Mouse (Mus musculus): Measurements from ENCODE around the gene Ypel3. TPM values are rescaled to one million over a fixed set of nuclear protein-coding genes. Genes with fewer than 3 reads are reported as not detected.
A peak's percentile ranks its signal among the peaks of the same experiment; 100 is the strongest.

Ypel3 gene
- polyA plus RNA-seq, 1 experiment from 2014 or later = 148 TPM

DNA sequence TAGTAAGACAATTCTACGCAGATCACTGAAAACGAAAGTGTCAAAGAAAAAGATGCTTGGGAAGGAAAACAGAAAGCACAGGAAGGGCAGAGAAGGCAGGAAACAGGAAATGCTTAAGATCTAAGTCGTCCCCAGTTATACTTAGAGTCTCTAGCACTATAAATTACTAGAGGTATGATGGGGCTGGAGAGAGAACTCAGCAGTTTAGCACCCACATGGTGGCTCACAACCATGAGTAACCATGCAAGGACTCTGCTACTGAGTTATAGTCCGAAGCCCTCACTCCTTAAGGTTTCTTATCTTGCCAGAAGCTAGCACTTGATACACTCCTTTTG lies 17.5 kb downstream of the Ypel3 start:
- ATAC-seq (ENCODE audit: insufficient number of reproducible peaks, low FRiP score, low TSS enrichment, low read depth) = no peak
- no peaks in the 10 kb centered on the region for H3K27me3 ChIP-seq
- H3K4me1 ChIP-seq = peaks cover 44% of the 10 kb centered on the region
- peaks cover 51% of the 10 kb centered on the region for H3K36me3 ChIP-seq
- WGBS = 78% methylated on average over 4 of the region's 4 CpGs
- no peak overlapping the region for H3K27ac ChIP-seq (replicated peaks)
- no peak overlapping the region for H3K9ac ChIP-seq
- no peaks in the 10 kb centered on the region for H3K9me3 ChIP-seq (replicated peaks)
- no peak overlapping the region for H3K4me2 ChIP-seq (replicated peaks)
- H3K4me3 ChIP-seq (replicated peaks) = no peak overlapping the region; the same call in 1 of the 2 replicates

DNA sequence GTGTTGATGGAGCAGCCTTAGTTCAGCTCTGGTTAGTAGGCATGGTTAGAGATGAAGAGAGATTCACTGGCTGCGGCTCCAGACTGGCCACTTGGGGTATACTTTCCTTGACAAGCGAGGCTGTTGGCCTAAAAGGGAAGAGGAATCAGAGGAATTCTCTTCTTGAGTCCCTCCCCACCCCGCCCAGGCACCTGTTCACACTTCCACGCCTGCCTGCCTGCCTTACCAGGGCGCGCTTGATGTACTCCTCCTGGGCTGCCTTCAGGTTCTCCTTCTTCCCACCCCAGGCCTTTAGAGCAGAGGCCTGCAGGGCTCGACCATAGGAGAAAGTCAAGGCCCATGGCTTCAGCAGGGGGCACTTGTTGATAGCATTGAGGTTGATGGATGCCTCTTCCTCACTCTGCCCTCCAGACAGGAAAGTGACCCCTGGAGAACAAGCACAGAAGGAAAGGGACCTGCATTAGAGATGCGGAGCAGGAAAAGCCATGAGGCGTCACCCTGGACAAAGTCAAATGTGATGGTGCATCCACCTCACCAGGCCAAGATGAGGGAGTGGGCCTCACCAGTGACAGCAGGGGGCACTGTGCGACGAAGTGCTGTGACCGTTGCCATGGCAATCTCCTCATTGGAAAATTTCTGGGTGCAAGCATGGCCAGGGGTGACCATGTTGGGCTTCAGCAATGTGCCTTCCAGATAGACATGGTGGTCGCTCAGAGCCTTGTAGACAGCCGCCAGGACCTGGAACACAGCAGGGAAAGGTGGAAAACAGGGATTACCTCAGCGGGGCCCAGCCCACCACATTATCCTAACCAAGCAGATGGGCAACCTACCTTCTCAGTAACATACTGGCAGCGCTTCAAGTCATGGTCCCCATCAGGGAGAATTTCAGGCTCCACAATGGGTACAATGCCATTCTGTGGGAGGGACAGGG lies 18.9 kb downstream of the Ypel3 start:
- Histone ChIP-seq H3K4me2 (replicated peaks) (no peak overlapping the region), H3K4me1 (peaks cover 54% of the 10 kb centered on the region), H3K27me3 (no peaks in the 10 kb centered on the region), H3K36me3 (peaks cover 41% of the 10 kb centered on the region), H3K9ac (no peak overlapping the region), H3K27ac (replicated peaks) (no peak overlapping the region), H3K9me3 (replicated peaks) (no peaks in the 10 kb centered on the region), H3K4me3 (replicated peaks) (no peak overlapping the region)
- WGBS = 83% methylated on average over 16 of the region's 16 CpGs
- no peak for ATAC-seq (ENCODE audit: insufficient number of reproducible peaks, low FRiP score, low TSS enrichment, low read depth)

DNA sequence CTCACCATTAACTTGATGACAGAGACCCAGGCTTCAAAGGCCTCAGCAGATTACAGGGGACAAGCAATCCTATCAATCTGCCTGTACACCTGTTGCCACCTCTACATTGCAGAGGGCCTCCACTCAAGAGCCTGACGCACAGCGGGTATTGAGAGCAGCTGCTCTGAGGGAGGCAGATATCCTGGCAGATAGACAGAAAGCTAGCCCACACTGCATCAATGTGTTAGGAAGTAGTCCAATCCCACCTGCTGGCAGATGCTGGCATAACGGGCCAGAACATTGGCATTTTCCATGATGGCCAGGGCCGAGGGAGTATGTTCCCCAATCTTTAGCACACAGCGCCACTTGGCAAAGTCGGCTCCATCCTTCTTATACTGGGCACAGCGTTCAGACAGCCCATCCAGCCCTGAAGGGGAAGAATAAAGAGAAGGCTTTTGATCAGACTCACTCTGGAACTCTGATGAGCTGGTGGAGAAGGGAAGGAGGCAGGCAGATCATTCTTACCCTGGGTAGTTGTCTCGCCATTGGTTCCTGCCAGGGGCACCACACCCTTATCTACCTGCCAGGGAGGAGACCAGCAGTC lies 19.7 kb downstream of the Ypel3 start:
- Histone ChIP-seq H3K4me2 (replicated peaks) (peak overlapping the region; percentile 79), H3K9me3 (replicated peaks) (no peaks in the 10 kb centered on the region), H3K9ac (no peak overlapping the region), H3K27me3 (no peaks in the 10 kb centered on the region), H3K4me1 (peaks cover 53% of the 10 kb centered on the region), H3K36me3 (peaks cover 41% of the 10 kb centered on the region), H3K27ac (replicated peaks) (no peak overlapping the region), H3K4me3 (replicated peaks) (peak overlapping the region; percentile 87; the same call in 1 of the 2 replicates)
- WGBS = 68% methylated on average over 8 of the region's 8 CpGs
- no peak for ATAC-seq (ENCODE audit: insufficient number of reproducible peaks, low FRiP score, low TSS enrichment, low read depth)

DNA sequence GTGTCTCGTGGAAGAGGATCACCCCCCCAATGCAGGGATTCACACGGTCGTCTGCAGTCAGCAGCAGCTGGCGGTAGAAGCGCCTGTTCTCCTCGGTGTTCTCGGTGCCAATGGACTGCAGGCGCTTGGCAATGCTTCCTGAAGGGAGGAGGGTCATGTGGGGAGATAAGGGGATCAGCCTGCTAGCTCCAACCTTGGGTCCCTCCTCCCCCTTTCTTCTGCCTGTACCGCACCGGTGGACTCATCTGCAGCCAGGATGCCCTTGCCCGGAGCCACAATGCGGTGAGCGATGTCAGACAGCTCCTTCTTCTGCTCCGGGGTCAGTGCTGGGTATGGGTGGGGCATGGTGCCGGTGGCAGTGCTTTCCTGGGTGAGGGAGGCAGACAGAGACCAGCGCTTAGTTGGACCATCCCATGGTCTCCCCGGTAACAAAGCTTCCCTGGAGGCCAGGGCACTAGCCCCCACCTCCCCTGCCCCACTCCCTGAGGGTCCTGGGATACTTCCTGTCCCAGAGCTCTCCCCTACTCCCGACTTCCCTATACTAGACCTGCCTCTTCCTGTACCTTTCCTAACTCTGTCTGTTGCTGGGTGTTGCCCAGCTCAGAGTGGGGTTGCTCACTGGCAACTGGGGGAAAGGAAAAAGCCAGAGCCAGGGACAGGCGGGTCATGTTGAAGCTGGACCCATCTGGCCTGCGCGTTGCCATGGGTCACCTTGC lies 20.8 kb downstream of the Ypel3 start, which contains the start of gene Fam57b:
Gene Fam57b, plus strand, starts transcription at position 258 of the 716 bp plus-strand sequence.
- H3K9ac ChIP-seq = peak within 1 kb of the TSS; percentile 90
- H3K27ac ChIP-seq (replicated peaks) = peak within 1 kb of the TSS; percentile 94
- H3K27me3 ChIP-seq = no peaks in the 10 kb centered on the region
- peak within 1 kb of the TSS; percentile 79 for H3K4me2 ChIP-seq (replicated peaks)
- peak within 1 kb of the TSS; percentile 87 for H3K4me3 ChIP-seq (replicated peaks)
- H3K4me1 ChIP-seq = peaks cover 52% of the 10 kb centered on the region
- WGBS = 17% methylated on average over 21 of the region's 21 CpGs
- no peak for ATAC-seq (ENCODE audit: insufficient number of reproducible peaks, low FRiP score, low TSS enrichment, low read depth)
- peaks cover 41% of the 10 kb centered on the region for H3K36me3 ChIP-seq
- no peaks in the 10 kb centered on the region for H3K9me3 ChIP-seq (replicated peaks)

DNA sequence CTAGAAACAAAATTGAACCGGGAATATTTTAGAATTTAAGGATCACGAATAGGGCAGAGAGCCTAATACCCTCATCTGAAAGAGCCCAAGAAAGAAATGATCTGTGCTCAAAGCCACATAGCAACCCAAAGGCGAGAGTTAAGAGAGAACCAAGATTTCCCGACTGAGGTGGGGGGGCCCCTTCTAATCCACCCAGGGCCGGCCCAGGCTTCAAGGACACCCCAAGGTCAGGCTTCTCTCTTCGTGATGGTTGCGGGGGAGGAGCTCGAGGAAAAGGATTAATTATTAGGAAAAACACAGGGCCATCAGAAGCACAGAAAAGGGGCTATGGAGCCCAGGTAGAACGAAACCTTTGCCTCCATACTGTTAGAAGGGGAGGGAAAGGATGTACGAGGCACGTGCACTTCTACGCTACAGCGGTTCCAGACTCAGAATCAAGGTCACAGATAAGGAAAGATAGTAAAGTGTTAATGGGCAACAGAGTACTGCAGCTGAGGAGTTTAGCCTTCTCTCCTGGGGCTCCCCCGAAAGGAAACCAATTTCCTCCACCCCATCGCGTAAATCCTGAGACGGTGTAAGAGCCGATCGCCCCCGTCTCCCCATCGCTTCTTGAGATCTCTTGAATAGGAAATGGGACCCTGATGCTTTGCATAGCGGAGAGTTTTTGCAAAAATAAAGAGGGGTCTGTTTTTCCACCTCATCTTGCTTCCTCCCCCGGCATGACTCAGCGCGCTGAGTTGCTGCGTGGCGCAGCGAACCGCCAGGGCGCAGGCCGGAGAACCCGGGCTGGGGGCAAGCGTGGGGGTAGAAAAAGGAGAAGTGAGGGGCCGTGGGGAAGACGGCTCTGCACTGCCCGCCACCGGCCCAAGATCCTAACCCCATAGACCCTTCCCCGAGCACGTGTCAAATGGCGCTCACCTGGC lies 21.6 kb downstream of the Ypel3 start:
- Histone ChIP-seq H3K4me3 (replicated peaks) (peak overlapping the region; percentile 87), H3K36me3 (peaks cover 41% of the 10 kb centered on the region), H3K9ac (peak overlapping the region; percentile 90), H3K27me3 (no peaks in the 10 kb centered on the region), H3K4me1 (peaks cover 44% of the 10 kb centered on the region), H3K27ac (replicated peaks) (peak overlapping the region; percentile 94), H3K4me2 (replicated peaks) (peak overlapping the region; percentile 79), H3K9me3 (replicated peaks) (no peaks in the 10 kb centered on the region)
- WGBS = under 1% methylated on average over 40 of the region's 40 CpGs
- ATAC-seq (ENCODE audit: insufficient number of reproducible peaks, low FRiP score, low TSS enrichment, low read depth) = no peak

DNA sequence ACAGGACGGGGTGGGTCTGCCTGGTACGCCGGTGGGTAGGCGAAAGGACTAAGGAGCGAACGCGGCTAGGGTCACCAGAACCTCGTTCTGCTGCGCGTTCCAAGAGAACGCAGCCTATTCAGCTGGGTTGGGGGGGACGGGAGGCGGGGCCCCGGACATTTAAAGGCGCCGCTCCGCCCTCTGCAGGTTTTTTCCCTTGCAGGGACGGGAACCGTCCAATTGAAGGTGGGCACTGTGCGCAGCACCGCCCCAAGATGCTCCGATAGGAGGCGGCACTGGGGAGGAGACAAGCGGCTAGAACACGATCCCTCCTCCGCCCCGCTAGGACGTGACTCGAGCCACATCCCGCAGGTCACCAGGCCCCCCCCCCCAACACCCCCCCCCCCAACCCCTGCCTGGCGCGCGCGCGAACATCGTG lies 22.3 kb downstream of the Ypel3 start:
- WGBS = under 1% methylated on average over 29 of the region's 36 CpGs
- Histone ChIP-seq H3K4me2 (replicated peaks) (peak overlapping the region; percentile 82), H3K9me3 (replicated peaks) (no peaks in the 10 kb centered on the region), H3K4me1 (peaks cover 38% of the 10 kb centered on the region), H3K27me3 (no peaks in the 10 kb centered on the region), H3K36me3 (peaks cover 35% of the 10 kb centered on the region), H3K27ac (replicated peaks) (peak overlapping the region; percentile 99), H3K4me3 (replicated peaks) (peak overlapping the region; percentile 87), H3K9ac (peak overlapping the region; percentile 90)
- peak; percentile 96 for ATAC-seq (ENCODE audit: insufficient number of reproducible peaks, low FRiP score, low TSS enrichment, low read depth)

DNA sequence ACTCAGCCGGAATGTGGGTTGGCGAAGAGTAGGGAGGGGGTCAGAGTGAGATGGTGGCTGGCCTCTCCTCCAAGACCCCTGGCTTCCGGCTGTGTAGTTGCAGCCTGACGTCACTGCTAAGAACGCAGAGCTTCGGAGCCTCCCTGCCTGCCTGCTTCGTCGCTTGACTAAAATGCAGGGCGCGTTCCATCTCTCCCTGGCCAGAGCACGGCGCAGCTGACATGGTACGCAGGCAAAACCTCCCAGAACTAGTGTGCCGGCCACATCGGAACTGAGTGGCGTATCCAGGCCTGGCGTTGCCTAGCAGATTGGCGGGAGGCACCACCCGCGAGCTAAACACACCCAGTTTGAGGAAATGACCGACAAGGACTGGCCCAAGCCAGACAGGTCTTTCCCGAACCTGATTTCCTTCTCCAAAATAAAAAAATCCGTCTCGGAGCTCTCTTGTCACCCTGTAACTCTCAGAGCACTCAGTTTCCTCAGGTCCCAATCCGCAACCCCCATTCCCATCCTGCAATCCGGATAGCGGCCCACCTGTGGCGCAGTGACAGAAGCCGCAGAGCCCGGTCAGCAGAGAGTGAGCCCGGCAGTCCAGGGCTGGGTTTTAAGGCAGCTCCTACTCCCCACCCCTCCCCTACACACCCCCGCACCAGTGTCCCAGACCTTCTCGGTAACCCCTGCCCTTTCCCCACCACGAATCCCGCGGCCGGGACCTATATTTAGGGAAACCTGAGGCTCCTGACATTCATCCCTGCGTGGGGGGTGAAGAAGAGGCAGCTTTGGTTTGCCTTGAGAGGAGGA lies 22.9 kb downstream of the Ypel3 start:
- ATAC-seq (ENCODE audit: insufficient number of reproducible peaks, low FRiP score, low TSS enrichment, low read depth) = peak; percentile 89
- WGBS = under 1% methylated on average over 37 of the region's 38 CpGs
- Histone ChIP-seq H3K36me3 (peaks cover 29% of the 10 kb centered on the region), H3K27me3 (no peaks in the 10 kb centered on the region), H3K4me3 (replicated peaks) (peak overlapping the region; percentile 87), H3K27ac (replicated peaks) (peak overlapping the region; percentile 99), H3K4me1 (peaks cover 38% of the 10 kb centered on the region), H3K9ac (peak overlapping the region; percentile 76), H3K4me2 (replicated peaks) (peak overlapping the region; percentile 82), H3K9me3 (replicated peaks) (no peaks in the 10 kb centered on the region)

DNA sequence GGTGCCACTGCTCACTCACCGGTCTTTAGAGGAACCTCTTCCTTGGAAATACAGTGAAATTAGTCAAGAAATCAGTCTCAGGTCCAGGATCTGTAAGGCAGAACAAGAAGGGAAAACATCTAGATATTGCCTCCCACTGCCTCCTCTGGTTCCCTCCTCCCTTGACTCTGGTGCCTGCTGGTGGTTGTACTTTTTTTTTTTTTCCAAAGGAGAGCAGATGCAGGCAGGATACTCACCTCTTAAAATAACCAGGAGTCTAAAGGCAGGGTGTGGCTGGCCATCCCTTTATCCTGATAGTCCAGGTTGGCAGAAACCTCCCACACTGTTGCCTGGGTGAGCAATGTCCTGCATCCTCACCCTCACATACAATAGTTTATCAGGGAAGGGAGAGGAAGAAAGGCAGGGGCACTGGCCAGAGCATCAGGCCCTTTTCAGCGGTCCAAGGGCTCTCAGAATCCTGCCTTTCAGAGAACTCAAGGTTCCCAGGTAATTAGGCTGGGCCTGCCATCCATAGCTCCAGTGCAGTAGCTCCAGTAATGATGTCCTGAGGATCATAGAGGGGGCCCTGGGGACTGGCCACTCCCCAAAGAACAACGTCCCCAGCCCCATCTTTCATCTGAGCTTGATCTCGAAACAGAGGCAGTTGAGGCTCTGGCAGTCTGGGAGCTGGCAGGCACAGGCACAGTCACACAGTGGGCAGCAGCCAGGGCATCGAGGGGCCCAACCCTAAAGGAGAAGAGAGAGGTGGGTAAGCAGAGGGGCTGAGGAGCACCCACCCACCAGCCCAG lies 23.7 kb downstream of the Ypel3 start:
- Histone ChIP-seq H3K9ac (peak overlapping the region; percentile 76), H3K36me3 (peaks cover 21% of the 10 kb centered on the region), H3K4me3 (replicated peaks) (peak overlapping the region; percentile 87), H3K4me1 (peaks cover 38% of the 10 kb centered on the region), H3K27ac (replicated peaks) (peak overlapping the region; percentile 99), H3K27me3 (no peaks in the 10 kb centered on the region), H3K9me3 (replicated peaks) (no peaks in the 10 kb centered on the region), H3K4me2 (replicated peaks) (peak overlapping the region; percentile 82)
- WGBS = 50% methylated on average over 5 of the region's 5 CpGs
- ATAC-seq (ENCODE audit: insufficient number of reproducible peaks, low FRiP score, low TSS enrichment, low read depth) = no peak

DNA sequence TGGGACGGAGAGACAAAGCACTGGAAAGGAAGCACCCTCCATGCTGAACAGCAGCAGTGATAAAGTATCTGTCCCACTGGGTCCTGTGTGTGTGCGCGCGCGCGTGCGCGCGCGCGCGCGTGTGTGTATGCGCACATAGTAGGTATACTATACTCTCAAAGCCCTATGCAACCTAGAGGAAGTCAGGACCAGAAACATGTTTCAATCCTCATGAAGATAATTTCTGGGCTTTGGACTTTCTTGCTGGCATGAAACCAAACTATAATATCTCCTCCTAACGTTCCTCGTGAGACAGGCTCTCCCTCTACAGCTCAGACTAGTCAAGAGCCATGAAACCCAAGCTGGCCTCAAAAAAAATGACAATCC lies 24.3 kb downstream of the Ypel3 start:
- Histone ChIP-seq H3K9ac (no peak overlapping the region), H3K4me1 (peaks cover 38% of the 10 kb centered on the region), H3K4me2 (replicated peaks) (no peak overlapping the region), H3K9me3 (replicated peaks) (no peaks in the 10 kb centered on the region), H3K27ac (replicated peaks) (peak overlapping the region; percentile 99; the same call in 1 of the 2 replicates), H3K4me3 (replicated peaks) (no peak overlapping the region), H3K27me3 (no peaks in the 10 kb centered on the region), H3K36me3 (peaks cover 15% of the 10 kb centered on the region)
- WGBS = 90% methylated on average over 16 of the region's 16 CpGs
- ATAC-seq (ENCODE audit: insufficient number of reproducible peaks, low FRiP score, low TSS enrichment, low read depth) = no peak
